Mouse (Mus musculus) lung, postnatal 25 days (tissue): Measurements from ENCODE around the gene Scgn.

Experiments
- DNase-seq: peaks from one replicate; pipeline ENCODE4 v3.0.0; 2022; ENCODE audit warnings: low spot score

Scgn gene

GRCm38 (mm10) chr13:23990928-23991327, at the start of gene Scgn:
Gene Scgn, minus strand, starts transcription at chr13:23991214.
- DNase-seq = peak; percentile 29

GRCm38 (mm10) chr13:24040221-24040620, 49.2 kb upstream of the Scgn start:
- no peak for DNase-seq

DNA sequence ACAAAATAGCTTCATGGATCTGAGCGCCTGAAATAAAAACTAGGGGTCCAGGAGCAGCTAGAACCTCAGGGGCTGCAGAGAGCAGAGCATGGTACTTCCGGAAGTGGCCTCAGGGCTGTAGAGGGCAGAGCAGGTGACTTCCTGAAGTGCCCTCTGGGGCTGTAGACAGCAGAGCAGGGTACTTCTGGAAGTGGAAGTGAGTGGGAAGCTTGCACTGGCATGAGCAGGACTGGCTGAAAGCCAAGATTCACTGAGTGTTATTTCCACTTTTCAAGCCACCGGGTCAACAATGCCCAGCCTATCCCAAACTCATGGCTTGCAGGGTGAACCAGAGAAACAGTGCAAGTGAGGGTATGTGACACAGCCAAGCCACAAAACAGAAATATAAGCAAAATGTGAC, 46.5 kb upstream of the Scgn start:
- peak; percentile 74 for DNase-seq

DNA sequence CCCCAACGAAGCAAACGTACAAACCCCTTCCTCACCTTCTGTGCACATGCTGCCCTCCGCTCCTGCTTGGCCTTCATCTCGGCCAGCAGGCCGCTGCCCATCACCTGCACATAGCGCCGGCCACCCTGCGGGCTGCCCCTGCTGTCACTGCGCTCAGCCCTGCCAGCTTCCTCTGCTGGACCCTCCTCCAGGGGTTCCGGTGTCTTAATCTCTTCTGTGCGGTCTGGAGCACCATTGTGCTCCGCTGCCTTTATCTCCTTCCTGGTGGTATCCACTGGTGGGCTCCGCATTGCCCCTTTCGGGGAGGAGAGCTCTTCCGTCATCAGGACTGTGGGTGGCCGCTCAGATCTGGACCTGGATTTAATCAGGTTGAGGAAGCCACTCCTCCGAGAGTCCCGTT, 45.1 kb upstream of the Scgn start:
- DNase-seq = no peak

DNA sequence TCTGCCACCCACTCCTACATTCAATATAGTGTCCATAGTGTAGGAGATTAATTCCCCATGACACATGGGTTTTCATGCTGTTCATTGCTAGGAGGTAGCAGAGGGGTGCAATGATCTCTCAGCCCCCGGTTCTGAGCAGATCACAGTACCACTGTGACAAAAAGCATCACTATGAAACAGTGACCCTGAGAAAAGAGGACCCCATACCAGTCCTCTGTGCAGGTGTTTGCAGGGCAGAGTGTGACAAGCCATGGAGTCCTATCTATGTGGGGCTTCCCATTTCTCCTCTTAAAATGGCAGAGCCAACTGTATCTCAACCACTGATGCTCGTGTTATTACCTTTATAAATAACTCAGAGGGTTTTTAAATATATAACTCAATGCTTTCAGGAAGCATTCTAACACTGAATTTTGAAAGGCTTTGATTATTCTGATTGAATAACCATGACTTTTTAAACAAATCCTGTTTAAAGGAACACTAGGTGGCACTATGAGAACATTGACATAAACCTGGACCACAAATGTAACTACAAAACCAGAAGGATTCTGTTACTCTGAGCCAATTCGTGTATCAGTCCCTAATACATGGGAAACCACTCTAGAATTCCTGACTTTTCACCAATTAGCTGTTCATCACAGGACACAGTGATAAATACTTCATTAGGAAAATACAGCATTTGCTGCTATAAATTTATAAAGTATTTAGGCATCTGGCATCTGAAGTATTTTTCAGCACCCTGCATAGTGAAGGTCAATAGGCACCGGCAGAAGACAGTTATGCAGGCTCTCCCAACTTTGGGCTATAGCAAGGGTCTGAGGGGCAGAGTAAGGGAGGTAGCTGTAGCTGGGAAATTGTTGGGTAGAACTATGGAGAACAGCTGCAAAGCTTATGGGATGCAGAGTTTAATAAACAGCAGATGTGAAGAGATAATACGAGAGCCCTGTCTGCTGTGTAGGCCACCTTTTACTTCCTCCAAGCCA, 36.5 kb upstream of the Scgn start:
- DNase-seq = no peak

- DNase-seq = no peak
Measured at GRCm38 (mm10) chr13:24018515-24018914, 27.5 kb upstream of the Scgn start.

GRCm38 (mm10) chr13:24005528-24005927, 14.5 kb upstream of the Scgn start:
- no peak for DNase-seq

DNA sequence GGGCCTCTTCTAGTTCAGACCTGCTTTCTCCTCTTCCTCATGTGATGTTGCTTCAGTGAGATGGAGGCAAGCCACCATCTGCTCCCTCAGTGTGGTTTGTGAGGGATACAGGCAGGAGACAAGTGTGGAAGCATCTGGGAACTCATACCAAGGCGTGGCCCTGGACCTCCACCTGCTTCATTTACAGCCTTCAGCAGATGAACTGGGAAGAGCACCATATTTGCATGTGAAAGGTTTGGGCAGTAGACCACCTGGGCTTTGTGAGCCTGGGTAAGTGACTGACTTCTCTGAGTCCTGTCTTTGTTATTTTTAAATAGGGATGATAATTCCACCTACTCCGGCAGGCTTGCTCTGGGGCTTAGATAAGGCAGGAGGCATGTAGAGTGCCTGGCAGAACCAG, 10.8 kb upstream of the Scgn start:
- DNase-seq = no peak

GRCm38 (mm10) chr13:24001081-24001480, 10.1 kb upstream of the Scgn start:
- no peak for DNase-seq

- DNase-seq = no peak
Measured at GRCm38 (mm10) chr13:23998826-23999225, 7.8 kb upstream of the Scgn start.

GRCm38 (mm10) chr13:23994756-23995155, 3.7 kb upstream of the Scgn start:
- DNase-seq = no peak

DNA sequence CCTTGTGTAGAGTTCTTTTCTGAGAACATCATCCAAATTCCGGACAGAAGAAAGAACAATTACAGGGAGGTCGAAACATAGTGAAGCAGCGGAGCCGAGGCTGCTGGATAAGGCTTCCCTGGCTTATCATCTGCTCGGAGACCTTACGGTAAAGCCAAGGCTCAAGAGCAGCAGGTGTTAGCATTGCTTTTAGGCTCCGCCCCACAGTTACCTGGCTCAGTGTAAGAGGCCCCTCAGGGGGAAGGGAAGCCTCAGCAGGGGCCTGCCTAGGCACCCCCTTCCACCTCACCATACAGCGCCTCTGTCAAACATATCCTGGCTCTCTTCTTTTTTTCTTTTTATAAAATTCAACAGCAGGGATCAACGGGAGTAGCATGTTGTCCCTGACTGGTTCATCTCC, 3.0 kb upstream of the Scgn start:
- no peak for DNase-seq

DNA sequence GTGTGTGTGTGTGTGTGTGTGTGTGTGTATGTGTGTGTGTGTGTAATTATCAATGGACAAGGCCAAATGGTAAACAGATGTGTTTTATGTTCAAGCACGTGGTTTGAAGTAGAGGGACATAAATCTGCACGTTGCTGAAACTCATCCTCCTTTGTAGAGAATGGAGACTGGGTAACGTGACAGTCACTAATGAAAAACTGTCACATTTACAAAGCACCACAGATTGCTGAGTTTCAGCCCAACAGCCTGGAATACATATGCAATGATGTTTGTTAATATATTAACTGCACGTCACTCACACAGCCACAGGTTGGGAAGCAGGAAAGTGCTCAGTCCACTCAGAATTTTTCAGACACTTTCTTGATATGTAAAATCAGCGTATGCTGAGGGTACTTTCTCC, 563 bp downstream of the Scgn start:
- no peak for DNase-seq

DNA sequence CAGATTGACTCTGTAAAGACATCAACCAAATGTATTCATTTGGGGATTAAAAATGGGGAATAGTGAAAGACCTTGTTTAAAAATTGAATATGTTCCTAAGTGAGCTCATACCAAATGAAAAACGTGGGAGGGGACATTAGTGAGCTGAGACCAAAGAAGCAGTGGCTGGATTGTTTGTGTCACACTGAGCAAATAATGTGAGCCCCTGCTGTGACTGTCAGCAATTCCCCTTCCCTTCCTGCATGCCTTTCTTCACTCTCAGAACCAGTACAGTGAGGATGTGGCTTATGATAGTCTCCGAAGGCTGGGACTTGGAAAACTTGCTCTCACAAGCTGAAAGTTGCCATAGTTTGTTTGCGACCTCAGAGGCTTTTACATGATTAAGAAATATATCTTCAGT, 5.9 kb downstream of the Scgn start:
- DNase-seq = no peak

DNA sequence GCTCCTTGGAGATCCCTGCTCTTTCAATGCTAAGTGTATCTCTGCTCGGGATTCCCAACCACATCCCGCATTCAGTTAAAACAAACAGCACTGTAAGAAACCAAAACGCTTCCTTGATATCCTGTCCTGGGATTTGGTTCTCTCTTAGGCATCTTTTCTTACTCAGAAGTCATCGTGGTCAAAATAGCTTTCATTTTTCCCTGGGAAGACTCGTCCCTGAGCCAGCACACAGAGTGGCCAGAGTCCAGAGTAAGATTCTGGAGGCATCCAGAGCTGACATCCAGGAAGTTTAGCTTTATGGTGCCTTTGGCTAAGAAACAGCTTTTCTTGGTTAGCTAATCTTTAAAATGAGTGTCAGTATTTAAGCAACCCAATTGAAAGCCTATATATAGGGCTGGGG, 18.7 kb downstream of the Scgn start:
- DNase-seq = no peak

DNA sequence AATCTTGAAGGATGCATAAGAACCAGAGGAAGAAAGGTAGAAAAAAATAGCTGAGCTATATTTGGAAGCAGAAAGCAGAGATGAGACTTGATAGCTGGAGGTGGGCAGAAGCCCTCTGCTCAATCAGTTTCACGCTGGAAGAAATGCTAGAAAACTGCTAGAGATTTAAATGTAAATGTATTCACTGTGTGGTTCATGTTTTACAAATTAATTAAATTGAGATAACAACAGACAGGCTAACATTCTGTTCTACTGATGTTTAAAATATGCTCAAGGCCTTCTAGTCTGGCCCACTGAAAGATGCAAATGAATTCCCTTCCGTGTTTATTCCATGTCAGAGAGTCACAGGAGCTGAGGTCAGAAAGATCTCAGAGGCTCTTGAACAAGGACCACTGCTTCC, 19.1 kb downstream of the Scgn start:
- no peak for DNase-seq

DNA sequence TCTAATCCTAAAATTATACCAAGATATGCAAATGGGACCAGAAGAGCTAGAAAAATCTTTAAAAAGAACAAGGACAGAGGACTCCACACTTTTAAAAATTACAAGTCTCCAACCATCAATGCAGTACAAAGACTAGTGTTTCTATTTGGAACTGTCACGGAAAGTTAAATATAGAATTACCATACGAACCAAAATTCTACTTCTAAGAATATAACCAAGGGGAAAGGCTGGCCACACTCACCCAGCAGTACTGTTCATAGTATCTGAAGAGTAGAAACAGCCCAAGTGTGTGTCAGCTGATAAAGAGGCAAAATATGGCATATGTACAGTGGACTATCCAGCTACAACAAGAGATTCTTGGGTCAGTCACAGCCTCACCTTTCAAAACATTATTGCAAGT, 26.1 kb downstream of the Scgn start:
- no peak for DNase-seq

- no peak for DNase-seq
Measured at GRCm38 (mm10) chr13:23959776-23960175, 31.2 kb downstream of the Scgn start.

DNA sequence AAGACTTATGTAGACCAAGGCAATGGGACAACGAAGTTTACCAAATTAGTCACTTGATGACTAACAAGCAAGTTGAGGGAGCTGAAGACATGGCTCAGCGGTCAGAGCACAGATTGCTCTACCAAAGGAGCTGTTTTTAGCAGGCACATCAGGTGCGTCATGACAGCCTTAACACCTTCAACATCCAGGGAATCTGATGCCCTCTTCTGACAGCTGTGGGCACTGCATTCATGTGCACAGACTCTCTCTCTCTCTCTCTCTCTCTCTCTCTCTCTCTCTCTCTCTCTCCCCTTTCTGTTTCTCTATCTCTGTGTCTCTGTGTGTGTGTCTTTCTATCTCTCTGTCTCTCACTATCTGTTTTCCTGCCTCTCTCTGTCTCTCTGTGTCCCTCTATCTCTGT, 40.1 kb downstream of the Scgn start:
- peak; percentile 14 for DNase-seq

GRCm38 (mm10) chr13:23949484-23950246, 41.3 kb downstream of the Scgn start:
- DNase-seq = no peak

- no peak for DNase-seq
Measured at GRCm38 (mm10) chr13:23946254-23946653, 44.8 kb downstream of the Scgn start.

- DNase-seq = no peak
Measured at GRCm38 (mm10) chr13:23942861-23943260, 48.2 kb downstream of the Scgn start.

- peak; percentile 18 for DNase-seq
Measured at GRCm38 (mm10) chr13:23940291-23940690, 50.7 kb downstream of the Scgn start.
